Mouse (Mus musculus): ENCODE measurements around the gene Trim39.

- TF ChIP-seq POLR2A (IDR thresholded peaks at IDR 0.05; ENCODE audit: insufficient read depth, low read depth, low read length) (no peak), CTCF (IDR thresholded peaks at IDR 0.05; ENCODE audit: insufficient read depth, low read depth, low read length) (no peak)
Measured at GRCm38 (mm10) chr17:36240637-36241213, 31.3 kb downstream of the Trim39 start.
